Mouse (Mus musculus) MEL (cell line): ENCODE data around the gene Crebbp.
A peak's percentile ranks its signal among the peaks of the same experiment; 100 is the strongest.
"Not testable (repeated sequence)": the region's sequence is repeated elsewhere in the genome, so short reads cannot be mapped to it uniquely, and the experiment has no call there.

Source experiments
- CHD1 ChIP-seq: IDR thresholded peaks from 2 replicates; pipeline ENCODE4 v1.6.1; 2012; ENCODE audit warnings: low read depth, mild to moderate bottlenecking, inconsistent platforms, low read length, improper control_type of control experiment
- CTCF ChIP-seq, 3 experiments: IDR thresholded peaks in 2 of 3; conservative IDR thresholded peaks in 1 of 3; 2 replicates each; pipeline ENCODE4 v1.5.1; 2011 to 2012; ENCODE audit warnings: low read length in 3 of 3, low read depth in 2 of 3, mild to moderate bottlenecking in 2 of 3, improper control_type of control experiment in 1 of 3, inconsistent platforms in 1 of 3, mixed read lengths in 1 of 3, moderate library complexity in 1 of 3; ENCODE audit not compliant: control insufficient read depth in 1 of 3, insufficient read depth in 1 of 3, poor library complexity in 1 of 3, severe bottlenecking in 1 of 3
- GATA1 ChIP-seq: IDR thresholded peaks from 2 replicates; pipeline ENCODE4 v1.6.1; 2011; ENCODE audit warnings: low read depth, low read length, improper control_type of control experiment
- KAT2A ChIP-seq: conservative IDR thresholded peaks from 2 replicates; pipeline ENCODE4 v1.6.1; 2012; ENCODE audit warnings: low read depth, low read length, improper control_type of control experiment, inconsistent platforms
- MAX ChIP-seq: IDR thresholded peaks from 2 replicates; pipeline ENCODE4 v1.6.1; 2011; ENCODE audit warnings: low read length, improper control_type of control experiment
- POLR2A ChIP-seq, 2 experiments: IDR thresholded peaks; 2 replicates each; pipeline ENCODE4 v1.6.1; 2011 to 2012; ENCODE audit warnings: low read length in 2 of 2, mild to moderate bottlenecking in 2 of 2, control low read depth in 1 of 2, improper control_type of control experiment in 1 of 2, low read depth in 1 of 2, moderate library complexity in 1 of 2; ENCODE audit not compliant: control insufficient read depth in 1 of 2, insufficient read depth in 1 of 2, poor library complexity in 1 of 2
- TAL1 ChIP-seq: IDR thresholded peaks from 2 replicates; pipeline ENCODE4 v1.6.1; 2012; ENCODE audit warnings: mild to moderate bottlenecking, inconsistent platforms, low read length, moderate library complexity, mixed read lengths
- TBP ChIP-seq: IDR thresholded peaks from 2 replicates; pipeline ENCODE4 v1.8.0; 2011; ENCODE audit warnings: low read depth, low read length, improper control_type of control experiment
- UBTF ChIP-seq: IDR thresholded peaks from 2 replicates; pipeline ENCODE4 v1.6.1; 2012; ENCODE audit warnings: low read depth, mild to moderate bottlenecking, inconsistent platforms, low read length, improper control_type of control experiment, moderate library complexity, borderline replicate concordance; ENCODE audit not compliant: insufficient read depth
- ZC3H11A ChIP-seq: IDR thresholded peaks from 2 replicates; pipeline ENCODE4 v1.6.1; 2012; ENCODE audit warnings: low read depth, mild to moderate bottlenecking, inconsistent platforms, low read length, improper control_type of control experiment
- ZKSCAN1 ChIP-seq: IDR thresholded peaks from 2 replicates; pipeline ENCODE4 v1.6.1; 2012; ENCODE audit warnings: low read depth, mild to moderate bottlenecking, inconsistent platforms, low read length, improper control_type of control experiment, moderate library complexity
- ZNF384 ChIP-seq: IDR thresholded peaks from 2 replicates; pipeline ENCODE4 v1.6.1; 2012; ENCODE audit warnings: low read depth, mild to moderate bottlenecking, inconsistent platforms, low read length, improper control_type of control experiment

GRCm38 (mm10) chr16:4080419-4080818 lies 133.4 kb downstream of the Crebbp start:
- not testable (repeated sequence) for TF ChIP-seq POLR2A (IDR thresholded peaks at IDR 0.05; ENCODE audit: control insufficient read depth in 1 of 2, insufficient read depth in 1 of 2, low read depth in 1 of 2, low read length in 2 of 2, poor library complexity in 1 of 2); CTCF (IDR thresholded peaks at IDR 0.05 in 2 of 3, conservative IDR thresholded peaks at IDR 0.05 in 1 of 3; ENCODE audit: control insufficient read depth in 1 of 3, insufficient read depth in 1 of 3, low read depth in 2 of 3, low read length in 3 of 3, poor library complexity in 1 of 3, severe bottlenecking in 1 of 3); ZKSCAN1; CHD1; KAT2A; TAL1; GATA1; MAX; ZNF384; ZC3H11A; UBTF
- TF ChIP-seq TBP, result peak; percentile 65
